Comparison of ENCODE assay signal across 8 mouse cellular contexts in genomic region chr11:80429500-80430166, GRCm38 (mm10). TPM values are rescaled to one million over a fixed set of nuclear protein-coding genes. Genes with fewer than 3 reads are reported as not detected.
DNase-seq lines count a peak whose midpoint lies in the region; ATAC-seq and TF ChIP-seq lines count a peak whose summit lies in the region.

No protein-coding gene starts in this region.

- 54% methylated on average over 14 of the region's 14 CpGs for WGBS in lung, embryonic 15.5 days
- WGBS in embryonic facial prominence, embryonic 14.5 days: 63% methylated on average over 14 of the region's 14 CpGs
- 54% methylated on average over 14 of the region's 14 CpGs for WGBS in kidney, postnatal 0 days
- 55% methylated on average over 14 of the region's 14 CpGs for WGBS in olfactory bulb, adult 2 months

- TF ChIP-seq CTCF in kidney, postnatal 0 days (IDR thresholded peaks at IDR 0.05; ENCODE audit: low read depth): no peak
- TF ChIP-seq CTCF in olfactory bulb, adult 2 months (IDR thresholded peaks at IDR 0.05; ENCODE audit: insufficient read depth, low read depth, low read length): no peak

- H3K4me1 ChIP-seq in lung, embryonic 15.5 days: peaks cover 7% of the 10 kb centered on the region
- peaks cover 7% of the 10 kb centered on the region; the same call in 1 of the 2 replicates for H3K4me1 ChIP-seq in embryonic facial prominence, embryonic 14.5 days (ENCODE audit: control insufficient read depth, insufficient read depth, low read length)
- H3K4me1 ChIP-seq in kidney, postnatal 0 days (replicated peaks; ENCODE audit: insufficient read depth, low read length): no peaks in the 10 kb centered on the region
- H3K4me1 ChIP-seq in olfactory bulb, adult 2 months (ENCODE audit: control insufficient read depth, insufficient read depth, low read length): peaks cover 2% of the 10 kb centered on the region; the same call in 1 of the 2 replicates

- H3K4me2 ChIP-seq in lung, embryonic 15.5 days: peak overlapping the region; percentile 77
- H3K4me2 ChIP-seq in embryonic facial prominence, embryonic 14.5 days (ENCODE audit: low read depth, low read length): peak overlapping the region; percentile 81
- H3K4me2 ChIP-seq in kidney, postnatal 0 days (ENCODE audit: low read length): peak overlapping the region; percentile 81

- no peak overlapping the region; the same call in 1 of the 2 replicates for H3K27ac ChIP-seq in lung, embryonic 15.5 days
- H3K27ac ChIP-seq in embryonic facial prominence, embryonic 14.5 days (replicated peaks; ENCODE audit: low read depth, low read length): no peak overlapping the region; the same call in 1 of the 2 replicates
- peak overlapping the region; percentile 88; the same call in 1 of the 2 replicates for H3K27ac ChIP-seq in kidney, postnatal 0 days
- no peak overlapping the region for H3K27ac ChIP-seq in olfactory bulb, adult 2 months (ENCODE audit: insufficient read depth, low read depth, low read length)

- H3K36me3 ChIP-seq in lung, embryonic 15.5 days: peaks cover 21% of the 10 kb centered on the region
- peaks cover 26% of the 10 kb centered on the region for H3K36me3 ChIP-seq in embryonic facial prominence, embryonic 14.5 days (ENCODE audit: control insufficient read depth, insufficient read depth, low read length)
- peaks cover 10% of the 10 kb centered on the region for H3K36me3 ChIP-seq in kidney, postnatal 0 days (ENCODE audit: insufficient read depth, low read length)

- H3K9me3 ChIP-seq in lung, embryonic 15.5 days: no peaks in the 10 kb centered on the region
- no peaks in the 10 kb centered on the region for H3K9me3 ChIP-seq in embryonic facial prominence, embryonic 14.5 days (ENCODE audit: control insufficient read depth, low read length)
- H3K9me3 ChIP-seq in kidney, postnatal 0 days (replicated peaks; ENCODE audit: low read length): no peaks in the 10 kb centered on the region

- DNase-seq in lung, adult 18-20 months: no peak
- DNase-seq in embryonic facial prominence, embryonic 14.5 days (ENCODE audit: low spot score): no peak
- DNase-seq in kidney, postnatal 0 days (ENCODE audit: low spot score): no peak
- no peak for DNase-seq in adrenal gland, postnatal 14 days
- DNase-seq in cerebellum, postnatal 25 days: no peak
- DNase-seq in ovary, postnatal 14 days (ENCODE audit: low spot score): no peak

- ATAC-seq in lung, embryonic 15.5 days (ENCODE audit: borderline replicate concordance, extremely low read depth, low FRiP score, low TSS enrichment): no peak
- ATAC-seq in embryonic facial prominence, embryonic 14.5 days (ENCODE audit: low read depth): no peak
- ATAC-seq in kidney, postnatal 0 days (replicated peaks; ENCODE audit: low FRiP score, low read depth): no peak

- H3K27me3 ChIP-seq in lung, embryonic 15.5 days: no peaks in the 10 kb centered on the region
- H3K27me3 ChIP-seq in embryonic facial prominence, embryonic 14.5 days (replicated peaks; ENCODE audit: control insufficient read depth, insufficient read depth, low read length): no peaks in the 10 kb centered on the region
- H3K27me3 ChIP-seq in kidney, postnatal 0 days (ENCODE audit: insufficient read depth, low read length): no peaks in the 10 kb centered on the region

- peak overlapping the region; percentile 91 for H3K4me3 ChIP-seq in lung, embryonic 15.5 days
- H3K4me3 ChIP-seq in embryonic facial prominence, embryonic 14.5 days (ENCODE audit: low read depth, low read length): peak overlapping the region; percentile 94
- peak overlapping the region; percentile 100 for H3K4me3 ChIP-seq in kidney, postnatal 0 days (replicated peaks; ENCODE audit: low read depth, low read length)
- H3K4me3 ChIP-seq in olfactory bulb, adult 2 months (ENCODE audit: insufficient read depth, low read depth, low read length): peak overlapping the region; percentile 96

- no peak for TF ChIP-seq POLR2A in olfactory bulb, adult 2 months (IDR thresholded peaks at IDR 0.05; ENCODE audit: insufficient read depth, low read depth, low read length)

- H3K9ac ChIP-seq in lung, embryonic 15.5 days: peak overlapping the region; percentile 95
- peak overlapping the region; percentile 95 for H3K9ac ChIP-seq in embryonic facial prominence, embryonic 14.5 days (ENCODE audit: low read depth, low read length)
- peak overlapping the region; percentile 97 for H3K9ac ChIP-seq in kidney, postnatal 0 days (ENCODE audit: low read depth, low read length)

RNA-seq across cellular contexts. Expression of gene Psmd11, which starts 1.2 kb away (rescaled TPM):
- 300 and 311 TPM in 2 replicates for polyA plus RNA-seq in lung, embryonic 15.5 days (2015; fragmentation: Nextera tagmentation; extraction: Ambion mirVana)
- 264 and 294 TPM in 2 replicates for polyA plus RNA-seq in embryonic facial prominence, embryonic 14.5 days (2014; fragmentation: Nextera tagmentation; extraction: Ambion mirVana)
- 249 and 281 TPM in 2 replicates for polyA plus RNA-seq in kidney, postnatal 0 days (2015; fragmentation: Nextera tagmentation; extraction: Ambion mirVana)
- polyA plus RNA-seq in olfactory bulb, adult 2 months (2012; ENCODE audit: insufficient read depth, insufficient read length, low replicate concordance, missing spikeins): not detected in 2 replicates
- 124 and 132 TPM in 2 replicates for total RNA-seq in adrenal gland, postnatal 14 days (2021)

RNA-seq across cellular contexts. Expression of gene Zfp207, which starts 46.6 kb away (rescaled TPM):
- 218 and 226 TPM in 2 replicates for polyA plus RNA-seq in lung, embryonic 15.5 days (2015; fragmentation: Nextera tagmentation; extraction: Ambion mirVana)
- polyA plus RNA-seq in embryonic facial prominence, embryonic 14.5 days (2014; fragmentation: Nextera tagmentation; extraction: Ambion mirVana): 214 and 225 TPM in 2 replicates
- polyA plus RNA-seq in kidney, postnatal 0 days (2015; fragmentation: Nextera tagmentation; extraction: Ambion mirVana): 199 and 201 TPM in 2 replicates
- polyA plus RNA-seq in olfactory bulb, adult 2 months (2012; ENCODE audit: insufficient read depth, insufficient read length, low replicate concordance, missing spikeins): 162 and 401 TPM in 2 replicates
- 154 and 176 TPM in 2 replicates for total RNA-seq in adrenal gland, postnatal 14 days (2021)

RNA-seq across cellular contexts. Expression of gene Cdk5r1, which starts 47.2 kb away (rescaled TPM):
- 0.81 and 1.2 TPM in 2 replicates for polyA plus RNA-seq in lung, embryonic 15.5 days (2015; fragmentation: Nextera tagmentation; extraction: Ambion mirVana)
- polyA plus RNA-seq in embryonic facial prominence, embryonic 14.5 days (2014; fragmentation: Nextera tagmentation; extraction: Ambion mirVana): 4.9 and 5.1 TPM in 2 replicates
- polyA plus RNA-seq in kidney, postnatal 0 days (2015; fragmentation: Nextera tagmentation; extraction: Ambion mirVana): 0.38 and 0.54 TPM in 2 replicates
- polyA plus RNA-seq in olfactory bulb, adult 2 months (2012; ENCODE audit: insufficient read depth, insufficient read length, low replicate concordance, missing spikeins): 97.4 and 147 TPM in 2 replicates
- total RNA-seq in adrenal gland, postnatal 14 days (2021): 2.6 and 4.7 TPM in 2 replicates

RNA-seq across cellular contexts. Expression of gene 5730455P16Rik, which starts 51.8 kb away (rescaled TPM):
- 16.8 and 18.2 TPM in 2 replicates for polyA plus RNA-seq in lung, embryonic 15.5 days (2015; fragmentation: Nextera tagmentation; extraction: Ambion mirVana)
- polyA plus RNA-seq in embryonic facial prominence, embryonic 14.5 days (2014; fragmentation: Nextera tagmentation; extraction: Ambion mirVana): 20.8 and 26.7 TPM in 2 replicates
- 17.1 and 18.2 TPM in 2 replicates for polyA plus RNA-seq in kidney, postnatal 0 days (2015; fragmentation: Nextera tagmentation; extraction: Ambion mirVana)
- not detected in 2 replicates for polyA plus RNA-seq in olfactory bulb, adult 2 months (2012; ENCODE audit: insufficient read depth, insufficient read length, low replicate concordance, missing spikeins)
- 12.7 and 20.4 TPM in 2 replicates for total RNA-seq in adrenal gland, postnatal 14 days (2021)

Comparison
In these comparisons a context has a peak if more than half of its experiments do, and no peak if none do; other contexts are left out.
1. RNA of gene Cdk5r1, which starts 47.2 kb away (polyA plus RNA-seq): 97.4 to 147 TPM in olfactory bulb, adult 2 months; 4.9 to 5.1 TPM in embryonic facial prominence, embryonic 14.5 days, 0.81 to 1.2 TPM in lung, embryonic 15.5 days and 0.38 to 0.54 TPM in kidney, postnatal 0 days; every median in the first group is over 10 times any median in the second.
2. Peak in every context shown above with its lines, with median percentiles within 50 percentile points of each other: H3K4me2 ChIP-seq, H3K4me3 ChIP-seq and H3K9ac ChIP-seq.